Mouse (Mus musculus): ENCODE data around the gene Olfr432.

Olfr432 gene

DNA sequence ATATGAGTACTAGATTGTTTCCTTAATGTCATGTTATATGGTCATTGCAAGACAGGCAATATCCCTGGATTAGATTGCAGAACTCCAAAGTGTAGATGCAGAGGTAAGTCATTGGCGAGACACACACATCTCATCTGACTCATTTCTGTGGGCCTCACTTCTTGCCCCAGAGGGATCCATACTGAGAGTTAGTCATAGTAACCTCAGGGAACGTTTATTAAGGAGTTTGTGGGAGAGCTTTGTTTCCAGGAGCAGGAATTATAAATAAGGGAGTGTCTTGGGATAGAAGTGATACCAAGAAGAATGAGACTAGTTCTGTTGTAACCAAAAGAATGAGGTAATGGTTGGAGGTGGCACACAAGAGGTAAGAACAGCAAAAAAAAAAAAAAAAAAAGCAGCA is at the start of gene Olfr432:
Gene Olfr432 (plus strand): TSS at position 313 of the 400 bp plus-strand sequence.
- in situ Hi-C loops (cut with MboI, MseI): loop anchor here (10.0 kb wide), 1 partner anchor 104 kb away; the partner anchor contains the start of genes Ifi203 (in 2 of the 2) and Mndal (in 2 of the 2)

- in situ Hi-C loops (cut with MboI, MseI): loop anchor here (5.0 to 10.0 kb wide), 3 partner anchors 117 to 470 kb away; no protein-coding TSS in a partner anchor
These were observed 44.5 kb upstream of the Olfr432 start for GRCm38 (mm10) chr1:174004352-174005109.

- in situ Hi-C loops (cut with MboI, MseI): loop anchor here (5.0 to 10.0 kb wide), 3 partner anchors 120 to 468 kb away; no protein-coding TSS in a partner anchor
These were observed 42.0 kb upstream of the Olfr432 start for GRCm38 (mm10) chr1:174007050-174007449.

DNA sequence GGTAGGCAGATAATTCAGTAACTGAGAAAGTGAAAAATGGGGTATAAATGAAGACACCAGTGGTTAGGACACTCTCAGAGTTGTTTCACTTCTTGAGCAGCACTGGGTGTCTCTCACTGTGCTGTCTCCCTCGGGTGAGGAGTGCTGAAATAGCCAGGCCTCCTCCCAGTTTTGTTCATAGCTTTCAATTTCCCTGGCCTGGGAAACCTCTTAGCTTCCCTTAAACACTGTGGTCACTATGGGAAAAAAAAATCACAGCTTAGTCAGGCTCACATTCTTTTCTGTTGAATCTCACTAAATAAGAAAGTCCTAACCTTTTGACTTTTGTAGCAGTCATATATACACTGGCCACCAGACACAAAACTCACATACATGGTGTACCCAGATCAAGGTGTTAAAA is 17.3 kb upstream of the Olfr432 start, which contains the start of gene Ifi205:
Gene Ifi205 (minus strand): TSS at position 113 of the 400 bp plus-strand sequence.
- in situ Hi-C loops (cut with MboI, MseI): loop anchor here in 1 of 2 experiments (5.0 kb wide), 1 partner anchor 409 kb away; no protein-coding TSS in a partner anchor

GRCm38 (mm10) chr1:174035841-174036240 is 13.2 kb upstream of the Olfr432 start:
- in situ Hi-C loops (cut with MboI, MseI): no loop called here

- in situ Hi-C loops (cut with MboI, MseI): no loop called here
These were observed 10.5 kb upstream of the Olfr432 start for GRCm38 (mm10) chr1:174038480-174038879.

DNA sequence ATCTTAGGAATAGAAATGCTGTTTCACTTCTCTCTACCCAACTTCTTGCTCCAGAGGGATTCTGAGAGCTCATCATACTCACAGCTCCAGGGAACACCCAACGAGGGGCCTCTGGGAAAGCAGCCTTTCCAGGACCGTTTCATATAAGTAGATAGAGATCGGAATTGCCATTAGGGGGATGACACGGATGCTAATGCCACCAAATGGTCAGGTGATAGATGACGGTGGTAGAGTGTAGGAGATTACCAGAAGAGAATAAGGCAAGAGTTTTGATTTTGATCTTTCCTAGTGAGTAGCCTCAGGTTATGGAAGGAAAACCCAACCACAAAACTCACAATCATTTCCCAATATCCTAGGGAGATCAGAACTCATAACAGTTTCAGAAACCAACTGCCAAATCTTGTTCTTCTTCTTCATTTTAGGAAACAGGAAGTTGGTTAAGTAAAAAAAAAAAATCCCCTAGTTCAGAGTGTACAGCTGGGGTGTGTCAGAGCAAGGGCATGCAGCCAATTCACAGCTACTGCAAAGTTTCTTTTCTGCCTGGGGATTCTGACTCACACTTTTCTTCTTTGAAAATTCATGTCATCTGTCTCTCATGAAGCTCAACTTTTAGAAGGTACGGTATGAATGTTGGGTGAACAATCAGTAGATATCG is 8.4 kb upstream of the Olfr432 start, which contains the start of gene Olfr433:
Gene Olfr433 (plus strand): TSS at position 183 of the 655 bp plus-strand sequence.
- in situ Hi-C loops (cut with MboI, MseI): loop anchor here (10.0 kb wide), 1 partner anchor 96 kb away; the partner anchor contains the start of genes Ifi203 (in 2 of the 2) and Mndal (in 2 of the 2)

- in situ Hi-C loops (cut with MboI, MseI): loop anchor here (10.0 kb wide), 1 partner anchor 97 kb away; the partner anchor contains the start of genes Ifi203 (in 2 of the 2) and Mndal (in 2 of the 2)
These were observed 6.7 kb upstream of the Olfr432 start for GRCm38 (mm10) chr1:174042091-174042884.

DNA sequence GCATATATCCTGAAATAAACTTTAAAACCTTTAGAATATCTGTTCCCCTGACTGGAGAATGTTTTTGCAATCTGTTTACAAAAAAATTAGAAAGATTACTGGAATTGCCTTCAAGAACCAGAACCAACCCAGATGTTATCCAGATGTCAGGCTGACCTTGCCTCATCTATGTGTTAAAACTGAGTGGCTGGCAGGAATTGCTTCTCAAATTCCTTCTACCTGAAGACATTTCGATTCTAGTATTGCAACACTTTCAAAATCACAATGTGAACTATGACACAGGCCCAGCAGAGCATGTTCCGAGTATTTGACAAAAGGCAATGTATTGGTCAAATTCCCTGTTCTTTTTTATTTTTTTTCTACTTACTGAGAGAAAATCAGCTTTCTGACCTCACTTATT is 4.6 kb upstream of the Olfr432 start:
- in situ Hi-C loops (cut with MboI, MseI): loop anchor here (10.0 kb wide), 1 partner anchor 100 kb away; the partner anchor contains the start of genes Ifi203 (in 2 of the 2) and Mndal (in 2 of the 2)

GRCm38 (mm10) chr1:174048227-174048626 is 778 bp upstream of the Olfr432 start:
- in situ Hi-C loops (cut with MboI, MseI): loop anchor here (10.0 kb wide), 1 partner anchor 103 kb away; the partner anchor contains the start of genes Ifi203 (in 2 of the 2) and Mndal (in 2 of the 2)

DNA sequence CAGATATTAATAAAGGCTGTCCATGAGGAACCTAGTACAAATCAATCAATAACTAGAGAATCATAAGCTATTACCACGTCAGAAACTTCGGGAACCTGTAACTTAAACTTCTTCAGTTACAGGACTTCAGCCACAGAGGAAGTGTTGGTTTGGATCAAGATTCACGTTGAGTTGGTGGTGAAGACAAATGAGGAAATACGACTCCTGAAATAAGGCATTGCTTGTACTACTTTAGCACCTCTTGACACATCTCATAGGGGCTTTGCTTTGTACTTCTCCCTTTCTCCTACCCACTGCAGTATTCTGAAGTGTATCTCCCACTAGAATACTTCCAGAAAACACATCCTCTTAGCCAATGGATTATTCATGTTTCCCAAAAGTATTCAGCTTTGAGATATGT is 352 bp downstream of the Olfr432 start:
- in situ Hi-C loops (cut with MboI, MseI): loop anchor here (10.0 kb wide), 1 partner anchor 105 kb away; the partner anchor contains the start of genes Ifi203 (in 2 of the 2) and Mndal (in 2 of the 2)

DNA sequence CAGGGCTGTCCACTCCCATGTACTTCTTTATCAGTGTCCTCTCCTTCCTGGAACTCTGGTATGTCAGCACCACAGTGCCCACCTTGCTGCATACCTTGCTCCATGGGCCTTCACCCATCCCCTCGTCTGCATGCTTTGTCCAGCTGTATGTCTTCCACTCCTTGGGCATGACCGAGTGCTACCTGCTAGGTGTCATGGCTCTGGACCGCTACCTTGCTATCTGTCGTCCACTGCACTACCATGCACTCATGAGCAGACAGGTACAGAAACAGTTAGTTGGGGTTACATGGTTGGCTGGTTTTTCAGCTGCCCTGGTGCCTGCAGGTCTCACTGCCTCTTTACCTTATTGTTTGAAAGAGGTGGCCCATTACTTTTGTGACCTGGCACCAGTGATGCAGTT is 1.5 kb downstream of the Olfr432 start:
- in situ Hi-C loops (cut with MboI, MseI): no loop called here

DNA sequence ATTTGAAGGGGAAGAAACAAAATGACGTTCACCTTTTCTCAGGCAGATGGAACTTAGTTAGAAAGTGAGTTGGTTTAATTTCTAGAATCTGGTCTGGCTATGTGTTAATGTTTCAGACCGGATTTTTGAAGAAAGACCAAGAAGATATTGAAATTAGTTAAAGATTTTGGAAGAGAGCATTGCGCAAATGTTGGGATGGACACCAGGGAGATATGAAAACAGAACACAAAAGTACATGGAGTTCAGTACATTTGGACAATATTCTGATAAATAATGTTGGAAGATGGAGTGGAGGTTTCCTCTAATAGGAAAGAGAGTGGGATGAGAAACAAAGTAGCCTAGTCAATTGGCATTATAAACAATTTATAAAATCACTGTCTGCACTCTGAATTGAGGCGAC is 2.5 kb downstream of the Olfr432 start:
- in situ Hi-C loops (cut with MboI, MseI): no loop called here

- in situ Hi-C loops (cut with MboI, MseI): no loop called here
These were observed 3.0 kb downstream of the Olfr432 start for GRCm38 (mm10) chr1:174051931-174052536.

DNA sequence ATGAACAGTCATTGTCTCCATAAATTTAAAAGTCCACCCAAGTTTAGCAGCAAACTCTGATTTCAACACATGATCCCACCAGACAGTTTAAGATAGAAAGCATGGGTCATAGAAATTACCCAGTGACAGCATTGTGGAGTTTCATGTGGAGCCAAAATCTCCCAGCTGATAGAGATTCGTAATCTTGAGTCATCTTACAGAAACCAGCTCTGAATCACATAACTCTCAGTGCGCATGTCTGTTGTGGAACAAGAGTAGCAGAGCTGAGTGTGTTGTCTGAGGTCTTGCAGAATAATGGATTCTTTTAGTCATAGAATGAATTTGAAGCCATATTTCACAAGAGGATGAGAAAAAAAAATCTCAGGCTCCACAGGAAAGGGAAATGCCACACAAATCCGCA is 4.0 kb downstream of the Olfr432 start:
- in situ Hi-C loops (cut with MboI, MseI): no loop called here

DNA sequence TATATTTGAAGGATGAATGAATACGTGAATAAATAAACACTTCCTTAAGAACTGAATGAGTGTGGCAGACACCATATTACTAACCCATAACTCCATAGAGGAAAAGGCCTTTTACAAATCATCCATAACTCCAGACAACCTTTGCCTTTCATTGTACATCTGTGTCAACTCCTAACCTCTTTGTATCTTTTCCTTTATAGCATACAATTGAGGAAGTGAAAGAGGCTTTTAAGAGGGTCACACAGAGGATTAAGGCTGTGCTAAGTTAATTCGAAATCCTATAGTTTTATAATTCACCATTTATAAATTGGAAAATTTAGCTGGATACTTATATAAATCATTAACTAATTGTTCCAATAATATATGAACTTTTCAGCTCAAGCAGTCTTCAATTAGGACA is 6.2 kb downstream of the Olfr432 start:
- in situ Hi-C loops (cut with MboI, MseI): no loop called here

DNA sequence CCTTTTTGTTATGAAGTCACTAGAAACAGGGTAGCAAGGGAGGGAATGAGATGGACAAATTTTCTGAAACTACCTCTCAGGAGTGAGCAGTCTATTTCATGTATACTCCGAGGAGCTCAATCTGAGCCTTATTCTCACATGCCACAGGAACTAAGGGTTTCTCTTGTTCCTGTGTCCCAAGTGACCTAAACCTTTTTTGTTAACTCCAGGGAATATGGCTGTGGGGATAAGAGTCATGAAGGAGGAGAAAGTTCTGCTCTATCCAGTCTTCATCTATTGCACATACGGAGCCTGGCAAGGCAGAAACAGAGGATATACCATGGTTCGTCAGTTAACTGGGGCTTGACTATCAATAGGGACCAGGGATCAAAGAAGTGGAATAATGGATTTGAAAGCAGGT is 17.3 kb downstream of the Olfr432 start, which contains the start of gene Olfr430:
Gene Olfr430 (plus strand): TSS at position 301 of the 400 bp plus-strand sequence.
- in situ Hi-C loops (cut with MboI, MseI): no loop called here

DNA sequence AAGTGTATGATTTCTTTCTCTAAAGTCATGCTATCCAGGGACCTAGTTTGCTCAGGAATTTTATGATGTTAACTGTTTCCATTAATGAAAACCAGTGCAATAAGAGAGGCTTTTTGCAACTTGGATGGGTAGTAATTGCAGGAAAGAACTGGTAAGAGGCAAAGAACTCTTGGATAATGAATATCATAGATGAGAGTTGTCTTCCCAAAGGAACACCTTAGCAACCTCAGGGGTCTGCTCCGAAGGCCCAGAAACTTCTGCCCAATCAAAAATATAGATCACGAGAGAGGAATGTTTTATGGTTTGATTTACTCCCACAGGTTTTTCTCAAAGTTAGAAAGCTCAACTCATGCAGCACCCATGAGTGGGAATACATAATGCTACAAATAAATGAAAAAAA is 35.0 kb downstream of the Olfr432 start, which contains the start of gene Olfr429:
Gene Olfr429 (plus strand): TSS at position 301 of the 400 bp plus-strand sequence.
- in situ Hi-C loops (cut with MboI, MseI): no loop called here

- in situ Hi-C loops (cut with MboI, MseI): no loop called here
These were observed 47.6 kb downstream of the Olfr432 start, which contains the start of gene Olfr427 for GRCm38 (mm10) chr1:174096591-174096990. Gene Olfr427, plus strand, starts transcription at chr1:174096891.

GRCm38 (mm10) chr1:174103735-174104134 is 54.7 kb downstream of the Olfr432 start:
- in situ Hi-C loops (cut with MboI, MseI): no loop called here
